Mouse (Mus musculus): ENCODE data around the gene Gm20388. TPM values are rescaled to one million over a fixed set of nuclear protein-coding genes. Genes with fewer than 3 reads are reported as not detected.

The Gm20388 gene
- polyA plus RNA-seq, 1 experiment from 2014 or later, result 7.4 TPM

GRCm38 (mm10) chr8:120232913-120233312, 322.3 kb downstream of the Gm20388 start:
- H3K4me2 ChIP-seq (ENCODE audit: low read depth, low read length), result peak overlapping the region; percentile 92
- ATAC-seq (ENCODE audit: insufficient read depth, low FRiP score), result no peak
- no peaks in the 10 kb centered on the region for H3K36me3 ChIP-seq (ENCODE audit: control insufficient read depth, insufficient read depth, low read length)
- no peaks in the 10 kb centered on the region for H3K27me3 ChIP-seq (ENCODE audit: control insufficient read depth, insufficient read depth, low read length)
- peak overlapping the region; percentile 55 for H3K9ac ChIP-seq (ENCODE audit: low read length)
- H3K4me3 ChIP-seq (replicated peaks; ENCODE audit: low read length), result peak overlapping the region; percentile 63
- peaks cover 55% of the 10 kb centered on the region for H3K4me1 ChIP-seq (ENCODE audit: control insufficient read depth, insufficient read depth, low read length)
- H3K27ac ChIP-seq (ENCODE audit: low read length), result no peak overlapping the region
- no peaks in the 10 kb centered on the region for H3K9me3 ChIP-seq (replicated peaks; ENCODE audit: control insufficient read depth, low read length)
- WGBS, result 23% methylated on average over 13 of the region's 13 CpGs

- Histone ChIP-seq H3K36me3 (ENCODE audit: control insufficient read depth, insufficient read depth, low read length) (no peaks in the 10 kb centered on the region), H3K27ac (ENCODE audit: low read length) (peak overlapping the region; percentile 40; the same call in 1 of the 2 replicates), H3K27me3 (ENCODE audit: control insufficient read depth, insufficient read depth, low read length) (no peaks in the 10 kb centered on the region), H3K9ac (ENCODE audit: low read length) (0 out of 2 replicates have a peak overlapping the region, but pooled peaks have one; percentile 50), H3K4me3 (replicated peaks; ENCODE audit: low read length) (no peak overlapping the region), H3K4me2 (ENCODE audit: low read depth, low read length) (0 out of 2 replicates have a peak overlapping the region, but pooled peaks have one; percentile 9), H3K9me3 (replicated peaks; ENCODE audit: control insufficient read depth, low read length) (no peaks in the 10 kb centered on the region), H3K4me1 (ENCODE audit: control insufficient read depth, insufficient read depth, low read length) (peaks cover 50% of the 10 kb centered on the region)
- 58% methylated on average over 12 of the region's 12 CpGs for whole genome bisulfite sequencing
- no peak for ATAC-seq (ENCODE audit: insufficient read depth, low FRiP score)
Observed at GRCm38 (mm10) chr8:120234457-120234856, 323.8 kb downstream of the Gm20388 start.

GRCm38 (mm10) chr8:120234866-120235265, 324.2 kb downstream of the Gm20388 start:
- ATAC-seq (ENCODE audit: insufficient read depth, low FRiP score), result no peak
- Histone ChIP-seq H3K9me3 (replicated peaks; ENCODE audit: control insufficient read depth, low read length) (no peaks in the 10 kb centered on the region), H3K27ac (ENCODE audit: low read length) (peak overlapping the region; percentile 40; the same call in 1 of the 2 replicates), H3K36me3 (ENCODE audit: control insufficient read depth, insufficient read depth, low read length) (no peaks in the 10 kb centered on the region), H3K4me3 (replicated peaks; ENCODE audit: low read length) (no peak overlapping the region), H3K4me2 (ENCODE audit: low read depth, low read length) (0 out of 2 replicates have a peak overlapping the region, but pooled peaks have one; percentile 9), H3K27me3 (ENCODE audit: control insufficient read depth, insufficient read depth, low read length) (no peaks in the 10 kb centered on the region), H3K4me1 (ENCODE audit: control insufficient read depth, insufficient read depth, low read length) (peaks cover 46% of the 10 kb centered on the region), H3K9ac (ENCODE audit: low read length) (0 out of 2 replicates have a peak overlapping the region, but pooled peaks have one; percentile 50)
- 53% methylated on average over 8 of the region's 8 CpGs for WGBS

GRCm38 (mm10) chr8:120243222-120243621, 332.6 kb downstream of the Gm20388 start:
- 65% methylated on average over 4 of the region's 4 CpGs for WGBS
- Histone ChIP-seq H3K27ac (ENCODE audit: low read length) (no peak overlapping the region), H3K4me3 (replicated peaks; ENCODE audit: low read length) (no peak overlapping the region)

GRCm38 (mm10) chr8:120243916-120244451, 333.3 kb downstream of the Gm20388 start:
- Histone ChIP-seq H3K4me3 (replicated peaks; ENCODE audit: low read length) (no peak overlapping the region), H3K27ac (ENCODE audit: low read length) (no peak overlapping the region), H3K36me3 (ENCODE audit: control insufficient read depth, insufficient read depth, low read length) (no peaks in the 10 kb centered on the region; the same call in 1 of the 2 replicates), H3K9ac (ENCODE audit: low read length) (no peak overlapping the region), H3K4me1 (ENCODE audit: control insufficient read depth, insufficient read depth, low read length) (no peaks in the 10 kb centered on the region; the same call in 1 of the 2 replicates), H3K27me3 (ENCODE audit: control insufficient read depth, insufficient read depth, low read length) (no peaks in the 10 kb centered on the region), H3K4me2 (ENCODE audit: low read depth, low read length) (no peak overlapping the region), H3K9me3 (replicated peaks; ENCODE audit: control insufficient read depth, low read length) (no peaks in the 10 kb centered on the region; the same call in 1 of the 2 replicates)
- ATAC-seq (ENCODE audit: insufficient read depth, low FRiP score), result no peak
- 82% methylated on average over 5 of the region's 5 CpGs for WGBS

More at GRCm38 (mm10) chr8:120243222-120243621, 332.6 kb downstream of the Gm20388 start:
- H3K9me3 ChIP-seq (replicated peaks; ENCODE audit: control insufficient read depth, low read length), result no peaks in the 10 kb centered on the region; the same call in 1 of the 2 replicates
- H3K4me2 ChIP-seq (ENCODE audit: low read depth, low read length), result no peak overlapping the region
- no peak overlapping the region for H3K9ac ChIP-seq (ENCODE audit: low read length)
- no peaks in the 10 kb centered on the region; the same call in 1 of the 2 replicates for H3K4me1 ChIP-seq (ENCODE audit: control insufficient read depth, insufficient read depth, low read length)
- ATAC-seq (ENCODE audit: insufficient read depth, low FRiP score), result no peak
- no peaks in the 10 kb centered on the region for H3K27me3 ChIP-seq (ENCODE audit: control insufficient read depth, insufficient read depth, low read length)
- no peaks in the 10 kb centered on the region; the same call in 1 of the 2 replicates for H3K36me3 ChIP-seq (ENCODE audit: control insufficient read depth, insufficient read depth, low read length)

- no peaks in the 10 kb centered on the region; the same call in 1 of the 2 replicates for H3K36me3 ChIP-seq (ENCODE audit: control insufficient read depth, insufficient read depth, low read length)
- ATAC-seq (ENCODE audit: insufficient read depth, low FRiP score), result no peak
- no peak overlapping the region for H3K4me3 ChIP-seq (replicated peaks; ENCODE audit: low read length)
- H3K27ac ChIP-seq (ENCODE audit: low read length), result no peak overlapping the region
- no peak overlapping the region for H3K9ac ChIP-seq (ENCODE audit: low read length)
- H3K4me1 ChIP-seq (ENCODE audit: control insufficient read depth, insufficient read depth, low read length), result peaks cover 2% of the 10 kb centered on the region
- H3K4me2 ChIP-seq (ENCODE audit: low read depth, low read length), result no peak overlapping the region
- 89% methylated on average over 10 of the region's 10 CpGs for WGBS
- no peaks in the 10 kb centered on the region; the same call in 1 of the 2 replicates for H3K9me3 ChIP-seq (replicated peaks; ENCODE audit: control insufficient read depth, low read length)
- H3K27me3 ChIP-seq (ENCODE audit: control insufficient read depth, insufficient read depth, low read length), result no peaks in the 10 kb centered on the region
Observed at GRCm38 (mm10) chr8:120244553-120244952, 333.9 kb downstream of the Gm20388 start.

GRCm38 (mm10) chr8:120247618-120248017, 337.0 kb downstream of the Gm20388 start:
- no peak overlapping the region for H3K27ac ChIP-seq (ENCODE audit: low read length)
- no peaks in the 10 kb centered on the region for H3K36me3 ChIP-seq (ENCODE audit: control insufficient read depth, insufficient read depth, low read length)
- H3K9ac ChIP-seq (ENCODE audit: low read length), result no peak overlapping the region
- no peak for ATAC-seq (ENCODE audit: insufficient read depth, low FRiP score)
- no peak overlapping the region for H3K4me3 ChIP-seq (replicated peaks; ENCODE audit: low read length)
- H3K9me3 ChIP-seq (replicated peaks; ENCODE audit: control insufficient read depth, low read length), result no peaks in the 10 kb centered on the region; the same call in 1 of the 2 replicates
- no peaks in the 10 kb centered on the region for H3K27me3 ChIP-seq (ENCODE audit: control insufficient read depth, insufficient read depth, low read length)
- H3K4me2 ChIP-seq (ENCODE audit: low read depth, low read length), result no peak overlapping the region
- 80% methylated on average over 5 of the region's 5 CpGs for WGBS
- H3K4me1 ChIP-seq (ENCODE audit: control insufficient read depth, insufficient read depth, low read length), result peaks cover 28% of the 10 kb centered on the region

- ATAC-seq (ENCODE audit: insufficient read depth, low FRiP score), result no peak
- WGBS, result 57% methylated on average over 7 of the region's 7 CpGs
Observed at GRCm38 (mm10) chr8:120248031-120248430, 337.4 kb downstream of the Gm20388 start.

GRCm38 (mm10) chr8:120248451-120248850, 337.8 kb downstream of the Gm20388 start:
- H3K4me2 ChIP-seq (ENCODE audit: low read depth, low read length), result no peak overlapping the region
- peak overlapping the region; percentile 23; the same call in 1 of the 2 replicates for H3K27ac ChIP-seq (ENCODE audit: low read length)
- H3K36me3 ChIP-seq (ENCODE audit: control insufficient read depth, insufficient read depth, low read length), result no peaks in the 10 kb centered on the region
- no peaks in the 10 kb centered on the region; the same call in 1 of the 2 replicates for H3K9me3 ChIP-seq (replicated peaks; ENCODE audit: control insufficient read depth, low read length)
- WGBS, result 92% methylated on average over 4 of the region's 4 CpGs
- ATAC-seq (ENCODE audit: insufficient read depth, low FRiP score), result no peak
- H3K27me3 ChIP-seq (ENCODE audit: control insufficient read depth, insufficient read depth, low read length), result no peaks in the 10 kb centered on the region
- H3K4me3 ChIP-seq (replicated peaks; ENCODE audit: low read length), result no peak overlapping the region
- H3K9ac ChIP-seq (ENCODE audit: low read length), result no peak overlapping the region
- peaks cover 28% of the 10 kb centered on the region for H3K4me1 ChIP-seq (ENCODE audit: control insufficient read depth, insufficient read depth, low read length)

More at GRCm38 (mm10) chr8:120248031-120248430, 337.4 kb downstream of the Gm20388 start:
- Histone ChIP-seq H3K36me3 (ENCODE audit: control insufficient read depth, insufficient read depth, low read length) (no peaks in the 10 kb centered on the region), H3K4me2 (ENCODE audit: low read depth, low read length) (no peak overlapping the region), H3K9ac (ENCODE audit: low read length) (no peak overlapping the region), H3K9me3 (replicated peaks; ENCODE audit: control insufficient read depth, low read length) (no peaks in the 10 kb centered on the region; the same call in 1 of the 2 replicates), H3K27ac (ENCODE audit: low read length) (peak overlapping the region; percentile 23; the same call in 1 of the 2 replicates), H3K4me3 (replicated peaks; ENCODE audit: low read length) (no peak overlapping the region), H3K4me1 (ENCODE audit: control insufficient read depth, insufficient read depth, low read length) (peaks cover 28% of the 10 kb centered on the region), H3K27me3 (ENCODE audit: control insufficient read depth, insufficient read depth, low read length) (no peaks in the 10 kb centered on the region)
